Mouse (Mus musculus): ENCODE measurements around the gene Hc. TPM values are rescaled to one million over a fixed set of nuclear protein-coding genes. Genes with fewer than 3 reads are reported as not detected.

Hc gene
- 1.7 TPM for polyA plus RNA-seq (2014; fragmentation: Illumina TruSeq; extraction: RNeasy Lipid Tissue Mini Kit (QIAGEN cat#74804); ENCODE audit: low read depth, low replicate concordance)

DNA sequence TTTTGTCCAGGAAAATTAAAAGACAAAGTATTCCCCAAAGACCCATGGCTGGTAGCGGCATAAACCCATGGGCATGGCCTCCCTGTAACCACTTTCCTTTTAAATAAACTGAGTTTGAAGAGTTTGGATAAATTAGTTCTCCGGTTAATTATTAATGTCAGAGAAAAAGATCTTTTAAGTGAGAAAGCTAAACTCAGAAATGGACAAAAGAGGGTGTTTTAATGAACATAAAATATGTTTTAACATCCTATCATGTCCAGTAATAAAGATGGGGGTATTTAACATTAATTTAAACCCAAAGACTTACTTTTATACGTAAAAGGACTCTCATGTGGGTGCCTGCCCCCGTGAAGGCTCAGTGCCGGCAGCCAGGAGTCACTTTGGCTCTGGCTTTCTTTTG, at the start of gene Hc:
Gene Hc, minus strand, starts transcription at position 101 of the 400 bp plus-strand sequence.

DNA sequence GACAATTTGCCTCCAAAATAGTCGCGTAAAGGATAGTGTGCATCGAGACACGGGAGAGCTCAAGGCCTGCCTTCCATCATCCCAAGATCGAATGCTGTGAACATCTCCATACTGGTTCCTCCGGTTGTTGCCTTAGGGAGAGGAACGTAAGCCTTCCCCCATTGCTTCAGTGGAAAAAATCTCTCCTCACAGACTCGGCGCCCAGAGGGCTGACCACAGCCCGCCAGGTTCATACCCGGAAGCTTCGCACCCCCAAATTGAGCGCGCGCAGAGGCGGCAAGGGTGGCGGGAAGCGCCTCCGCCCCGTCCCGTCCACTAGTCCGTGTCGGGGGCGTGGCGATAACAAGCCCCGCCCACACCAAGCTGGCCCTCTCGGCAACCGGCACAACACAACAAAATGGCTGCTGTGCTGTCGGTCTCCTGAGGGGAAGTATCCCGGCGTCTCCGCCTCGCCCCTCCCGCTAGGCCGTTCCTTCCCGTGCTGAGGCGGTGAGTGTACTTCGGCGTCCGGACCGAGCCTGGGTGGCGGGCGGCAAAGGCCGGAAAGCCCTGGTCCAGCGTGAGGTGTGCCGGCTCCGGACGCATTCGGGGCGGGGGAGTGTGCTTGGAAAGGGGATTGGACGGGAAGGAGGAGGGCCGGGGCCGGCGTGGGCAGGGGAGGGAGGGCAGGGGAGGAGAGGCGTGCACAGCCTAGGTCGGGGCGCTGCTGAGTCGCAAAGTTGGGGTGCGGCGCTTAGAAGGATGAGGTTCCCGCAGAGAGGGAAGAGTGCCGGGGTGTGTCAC, 48.1 kb upstream of the Hc start, which contains the start of gene Cntrl:
Gene Cntrl, plus strand, starts transcription at position 352 of the 783 bp plus-strand sequence.

DNA sequence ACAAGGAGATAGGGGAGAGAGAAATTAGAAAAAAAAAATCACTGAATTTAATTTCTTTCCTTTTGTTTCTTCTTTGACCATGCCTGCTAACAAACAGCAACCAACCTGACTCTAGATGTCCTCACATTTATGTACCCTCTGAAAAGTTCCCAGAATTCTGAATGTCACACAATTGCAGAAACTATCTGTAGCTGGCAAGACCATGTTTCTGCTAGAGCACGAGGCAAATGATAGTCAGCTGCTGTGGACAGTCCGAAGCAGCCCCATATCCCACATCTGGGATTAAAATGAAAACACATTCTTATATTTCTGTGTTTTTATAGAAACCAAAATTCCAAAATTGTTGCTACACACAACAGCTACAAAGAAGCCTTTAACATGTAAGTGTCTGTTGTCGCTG, 40.2 kb upstream of the Hc start, which contains the start of gene AI182371:
Gene AI182371, minus strand, starts transcription at position 101 of the 400 bp plus-strand sequence.

DNA sequence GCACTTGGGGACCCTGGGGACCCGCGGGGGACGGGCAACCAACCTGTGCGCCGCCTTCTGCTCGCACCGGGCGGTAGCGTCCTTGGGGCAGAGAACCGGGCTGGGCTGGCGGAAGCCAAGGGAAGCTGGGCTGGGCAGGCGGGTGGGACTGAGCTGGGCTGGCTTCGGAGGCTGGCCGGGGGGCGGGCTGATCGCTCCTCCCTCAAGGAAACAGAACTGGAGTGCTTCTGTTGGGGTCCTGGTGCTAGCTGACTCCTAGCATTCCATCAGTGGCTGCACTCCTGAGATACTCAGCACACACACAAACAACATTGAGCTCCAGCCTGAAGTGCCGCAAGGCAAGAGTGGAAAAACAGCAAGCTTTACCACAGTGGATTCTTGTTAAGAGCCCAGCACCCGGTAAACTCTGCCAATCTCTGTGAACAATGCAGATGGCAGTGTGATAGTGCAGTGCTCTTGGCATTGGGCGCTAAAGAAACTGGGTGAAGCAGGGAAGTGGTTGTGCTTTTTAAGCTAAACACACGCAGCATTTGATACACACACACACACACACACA, 99.7 kb downstream of the Hc start, which contains the start of gene Traf1:
Gene Traf1, minus strand, starts transcription at position 292 of the 556 bp plus-strand sequence.

Other genes with a start within 250 kb of the Hc start
- gene Fbxw2, start 235.1 kb downstream of the Hc start, polyA plus RNA-seq (2014; fragmentation: Illumina TruSeq; extraction: RNeasy Lipid Tissue Mini Kit (QIAGEN cat#74804); ENCODE audit: low read depth, low replicate concordance) = 93.4 TPM
- gene Gm34653, start 228.4 kb downstream of the Hc start, polyA plus RNA-seq (2014; fragmentation: Illumina TruSeq; extraction: RNeasy Lipid Tissue Mini Kit (QIAGEN cat#74804); ENCODE audit: low read depth, low replicate concordance) = not detected
- gene Cutal, start 187.0 kb downstream of the Hc start, polyA plus RNA-seq (2014; fragmentation: Illumina TruSeq; extraction: RNeasy Lipid Tissue Mini Kit (QIAGEN cat#74804); ENCODE audit: low read depth, low replicate concordance) = 161 TPM
- 35.0 TPM for gene Psmd5, start 186.5 kb downstream of the Hc start, polyA plus RNA-seq (2014; fragmentation: Illumina TruSeq; extraction: RNeasy Lipid Tissue Mini Kit (QIAGEN cat#74804); ENCODE audit: low read depth, low replicate concordance)
- 0.44 TPM for gene Phf19, start 147.4 kb downstream of the Hc start, polyA plus RNA-seq (2014; fragmentation: Illumina TruSeq; extraction: RNeasy Lipid Tissue Mini Kit (QIAGEN cat#74804); ENCODE audit: low read depth, low replicate concordance)
- gene Traf1, start 99.7 kb downstream of the Hc start, polyA plus RNA-seq (2014; fragmentation: Illumina TruSeq; extraction: RNeasy Lipid Tissue Mini Kit (QIAGEN cat#74804); ENCODE audit: low read depth, low replicate concordance) = 9.8 TPM
- gene AI182371, start 40.1 kb upstream of the Hc start, polyA plus RNA-seq (2014; fragmentation: Illumina TruSeq; extraction: RNeasy Lipid Tissue Mini Kit (QIAGEN cat#74804); ENCODE audit: low read depth, low replicate concordance) = 2.6 TPM
- gene Cntrl, start 48.1 kb upstream of the Hc start, polyA plus RNA-seq (2014; fragmentation: Illumina TruSeq; extraction: RNeasy Lipid Tissue Mini Kit (QIAGEN cat#74804); ENCODE audit: low read depth, low replicate concordance) = 91.4 TPM
- gene Rab14, start 139.7 kb upstream of the Hc start, polyA plus RNA-seq (2014; fragmentation: Illumina TruSeq; extraction: RNeasy Lipid Tissue Mini Kit (QIAGEN cat#74804); ENCODE audit: low read depth, low replicate concordance) = 424 TPM
- gene Gsn, start 194.9 kb upstream of the Hc start, polyA plus RNA-seq (2014; fragmentation: Illumina TruSeq; extraction: RNeasy Lipid Tissue Mini Kit (QIAGEN cat#74804); ENCODE audit: low read depth, low replicate concordance) = 21.2 TPM

Data from sigmoid colon, adult 10 weeks (tissue).